Mouse (Mus musculus) forebrain, postnatal 0 days (tissue): ENCODE measurements around the gene Slc48a1. TPM values are rescaled to one million over a fixed set of nuclear protein-coding genes. Genes with fewer than 3 reads are reported as not detected.

Experiments
- ATAC-seq: fragments of 200-750 bp; cut with Nextera tagmentation; 2 replicates; pipeline ENCODE4 v1.8.0; 2017; ENCODE audit warnings: mild to moderate bottlenecking, moderate library complexity
- DNase-seq: peaks from one replicate; pipeline ENCODE4 v3.0.0-alpha.2; 2015
- H3K27ac ChIP-seq: fragments of 300-500 bp; sonication (generic); 2 replicates; pipeline ENCODE4 v1.5.1; 2014; ENCODE audit warnings: low read depth, mild to moderate bottlenecking, antibody characterized with exemption, low read length, moderate library complexity, mixed read lengths
- H3K27me3 ChIP-seq: fragments of 300-500 bp; sonication (generic); 2 replicates; pipeline ENCODE4 v1.6.1; 2014; ENCODE audit warnings: mild to moderate bottlenecking, low read length, mixed read lengths; ENCODE audit not compliant: insufficient read depth
- H3K36me3 ChIP-seq: fragments of 300-500 bp; sonication (generic); 2 replicates; pipeline ENCODE4 v1.6.1; 2014; ENCODE audit warnings: mild to moderate bottlenecking, moderate library complexity; ENCODE audit not compliant: insufficient read depth
- H3K4me1 ChIP-seq: fragments of 300-500 bp; sonication (generic); 2 replicates; pipeline ENCODE4 v1.6.1; 2014; ENCODE audit warnings: antibody characterized with exemption; ENCODE audit not compliant: insufficient read depth
- H3K4me2 ChIP-seq: fragments of 300-500 bp; sonication (generic); 2 replicates; pipeline ENCODE4 v1.6.1; 2014; ENCODE audit warnings: low read depth, mild to moderate bottlenecking, moderate library complexity
- H3K4me3 ChIP-seq: fragments of 300-500 bp; sonication (generic); 2 replicates; pipeline ENCODE4 v1.5.1; 2014; ENCODE audit warnings: low read depth, low read length, mixed read lengths
- H3K9ac ChIP-seq: fragments of 300-500 bp; sonication (generic); 2 replicates; pipeline ENCODE4 v1.6.1; 2014; ENCODE audit warnings: mild to moderate bottlenecking
- H3K9me3 ChIP-seq: fragments of 300-500 bp; sonication (generic); 2 replicates; pipeline ENCODE4 v1.6.1; 2016; ENCODE audit warnings: low read length
- CTCF ChIP-seq: sonication (generic); IDR thresholded peaks from 2 replicates; pipeline ENCODE4 v1.5.1; 2016; ENCODE audit warnings: antibody characterized with exemption, control low read depth, low read depth
- WGBS: fragments of 180-500 bp; shearing (Covaris S2); extraction: QIAGEN DNeasy Blood & Tissue Kit; methylation state at CpG from one replicate; pipeline ENCODE4 v1.1.7; 2014; 5-methylcytosine and 5-hydroxymethylcytosine counted together
- polyA plus RNA-seq: library from polyadenylated mRNA; unstranded; fragments of >200 nt; fragmentation: Nextera tagmentation; extraction: Ambion mirVana; gene quantifications from 2 replicates; pipeline ENCODE4 v1.2.1, GENCODE M21; 2015
- total RNA-seq: library from RNA; depleted of rRNA; stranded (reverse); fragments of >200 nt; gene quantifications from 2 replicates; pipeline ENCODE4 v1.2.3, GENCODE M21; 2014

Gene Slc48a1
- total and polyA plus RNA-seq, 2 experiments from 2014 or later = 56.4 to 135 TPM

- peak overlapping the region; percentile 29 for H3K27ac ChIP-seq
- no peaks in the 10 kb centered on the region for H3K9me3 ChIP-seq
- peak; percentile 87 for ATAC-seq
- 43% methylated on average over 6 of the region's 6 CpGs for whole genome bisulfite sequencing
- H3K4me3 ChIP-seq = no peak overlapping the region
- no peak overlapping the region for H3K9ac ChIP-seq
- peaks cover 8% of the 10 kb centered on the region for H3K4me1 ChIP-seq
- no peak for TF ChIP-seq CTCF
- DNase-seq = peak; percentile 76
- no peaks in the 10 kb centered on the region for H3K27me3 ChIP-seq
- no peak overlapping the region for H3K4me2 ChIP-seq
- peaks cover 34% of the 10 kb centered on the region for H3K36me3 ChIP-seq
Observed at GRCm38 (mm10) chr15:97812126-97812525, 33.8 kb downstream of the Slc48a1 start.

DNA sequence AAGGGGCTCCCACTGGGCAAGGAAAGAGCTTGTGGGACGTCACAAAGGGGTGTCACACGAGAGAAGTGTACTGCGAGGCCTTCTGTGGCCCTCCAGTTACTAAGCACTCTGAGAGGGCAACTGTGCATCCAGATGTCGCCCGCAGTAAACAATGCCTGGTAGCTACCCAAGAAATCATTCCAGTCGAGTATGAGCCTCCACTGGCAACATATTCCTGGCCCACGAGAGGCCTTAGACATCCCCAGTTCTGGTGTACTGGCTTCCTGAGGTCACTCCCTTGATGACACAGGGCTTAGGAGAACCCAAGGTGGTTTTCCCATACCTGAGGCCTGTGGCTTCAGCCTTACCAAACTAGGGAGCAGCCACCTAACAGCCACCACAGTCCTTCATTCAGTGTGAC is 34.6 kb downstream of the Slc48a1 start:
- Histone ChIP-seq H3K9ac (no peak overlapping the region), H3K27me3 (no peaks in the 10 kb centered on the region), H3K36me3 (peaks cover 26% of the 10 kb centered on the region), H3K4me3 (no peak overlapping the region), H3K4me1 (peaks cover 8% of the 10 kb centered on the region), H3K27ac (no peak overlapping the region; the same call in 1 of the 2 replicates), H3K9me3 (no peaks in the 10 kb centered on the region), H3K4me2 (no peak overlapping the region)
- 42% methylated on average over 7 of the region's 7 CpGs for WGBS
- ATAC-seq (no peak), DNase-seq (no peak)
- no peak for TF ChIP-seq CTCF

DNA sequence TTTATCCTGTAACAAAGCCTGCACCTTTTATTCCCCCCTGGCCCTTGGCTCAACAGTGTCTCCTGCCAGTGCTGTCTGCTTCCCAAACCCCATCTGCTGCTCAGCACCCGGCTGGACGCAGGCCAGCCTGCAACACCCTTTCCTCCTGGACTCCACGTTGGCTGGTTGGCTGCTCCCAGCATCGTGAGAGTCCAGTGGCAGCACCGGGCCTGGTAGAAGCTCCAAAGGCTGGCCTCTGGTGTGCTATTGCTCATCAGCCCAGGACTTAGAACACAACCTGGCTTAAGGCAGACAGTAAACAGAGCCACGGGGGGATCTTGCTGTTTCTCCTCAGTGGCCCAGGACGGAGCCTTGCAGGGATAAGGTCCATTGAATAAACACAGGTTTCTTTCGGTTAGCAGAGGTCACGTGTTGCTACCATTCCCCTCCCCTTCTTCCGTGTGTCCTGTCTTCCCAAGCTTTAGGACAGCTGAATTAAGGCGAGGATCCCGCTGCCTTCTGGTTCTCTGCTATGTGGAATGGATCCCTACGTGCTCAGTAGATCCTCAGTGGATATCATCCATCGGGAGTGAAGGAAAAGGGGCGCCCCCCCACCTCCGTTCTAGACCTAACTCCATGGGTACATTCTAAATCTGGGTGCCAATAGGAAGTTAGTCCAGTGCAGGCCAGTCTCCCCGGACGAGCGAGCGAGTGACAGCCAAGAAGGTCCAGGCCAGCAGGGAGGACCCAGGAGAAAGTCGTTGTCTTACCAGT is 35.3 kb downstream of the Slc48a1 start:
- ATAC-seq = no peak
- Histone ChIP-seq H3K4me2 (no peak overlapping the region), H3K4me3 (no peak overlapping the region), H3K4me1 (peaks cover 8% of the 10 kb centered on the region), H3K27ac (no peak overlapping the region), H3K9ac (0 out of 2 replicates have a peak overlapping the region, but pooled peaks have one; percentile 14), H3K9me3 (no peaks in the 10 kb centered on the region), H3K36me3 (peaks cover 19% of the 10 kb centered on the region), H3K27me3 (no peaks in the 10 kb centered on the region)
- WGBS = 49% methylated on average over 21 of the region's 21 CpGs
- TF ChIP-seq CTCF = no peak
- DNase-seq = no peak

DNA sequence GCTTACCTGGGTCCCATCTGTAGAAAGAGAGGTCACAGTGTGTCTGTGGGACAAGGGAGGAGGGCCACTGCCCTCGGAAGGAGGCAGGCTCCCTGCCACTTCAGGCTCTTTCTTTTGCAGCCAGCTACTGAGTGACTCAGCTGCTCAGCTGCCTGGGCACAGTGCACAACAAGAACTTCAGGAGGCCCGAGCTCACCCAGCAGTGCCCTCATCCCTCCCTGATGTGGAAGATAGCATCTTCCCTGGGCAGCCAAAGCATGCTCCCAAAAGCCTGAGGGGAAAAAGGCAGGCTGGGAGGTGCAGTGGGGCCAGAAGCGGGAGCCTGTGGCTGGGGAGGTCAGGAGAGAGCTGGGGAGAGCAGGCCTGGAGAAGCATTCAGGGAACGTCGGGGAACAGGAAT is 36.4 kb downstream of the Slc48a1 start:
- H3K27me3 ChIP-seq = no peaks in the 10 kb centered on the region
- TF ChIP-seq CTCF = no peak
- H3K27ac ChIP-seq = 0 out of 2 replicates have a peak overlapping the region, but pooled peaks have one; percentile 9
- WGBS = 66% methylated on average over 5 of the region's 5 CpGs
- peaks cover 8% of the 10 kb centered on the region for H3K4me1 ChIP-seq
- ATAC-seq (no peak), DNase-seq (no peak)
- no peak overlapping the region for H3K4me2 ChIP-seq
- H3K4me3 ChIP-seq = no peak overlapping the region
- no peak overlapping the region for H3K9ac ChIP-seq
- H3K36me3 ChIP-seq = peaks cover 8% of the 10 kb centered on the region
- no peaks in the 10 kb centered on the region for H3K9me3 ChIP-seq

GRCm38 (mm10) chr15:97815254-97815653 is 36.9 kb downstream of the Slc48a1 start:
- no peak overlapping the region for H3K9ac ChIP-seq
- H3K9me3 ChIP-seq = no peaks in the 10 kb centered on the region
- H3K27ac ChIP-seq = no peak overlapping the region
- 94% methylated on average over 4 of the region's 4 CpGs for WGBS
- H3K36me3 ChIP-seq = peaks cover 4% of the 10 kb centered on the region
- no peaks in the 10 kb centered on the region for H3K27me3 ChIP-seq
- ATAC-seq = no peak
- H3K4me3 ChIP-seq = no peak overlapping the region
- peaks cover 8% of the 10 kb centered on the region for H3K4me1 ChIP-seq
- no peak overlapping the region for H3K4me2 ChIP-seq
- no peak for DNase-seq
- no peak for TF ChIP-seq CTCF

DNA sequence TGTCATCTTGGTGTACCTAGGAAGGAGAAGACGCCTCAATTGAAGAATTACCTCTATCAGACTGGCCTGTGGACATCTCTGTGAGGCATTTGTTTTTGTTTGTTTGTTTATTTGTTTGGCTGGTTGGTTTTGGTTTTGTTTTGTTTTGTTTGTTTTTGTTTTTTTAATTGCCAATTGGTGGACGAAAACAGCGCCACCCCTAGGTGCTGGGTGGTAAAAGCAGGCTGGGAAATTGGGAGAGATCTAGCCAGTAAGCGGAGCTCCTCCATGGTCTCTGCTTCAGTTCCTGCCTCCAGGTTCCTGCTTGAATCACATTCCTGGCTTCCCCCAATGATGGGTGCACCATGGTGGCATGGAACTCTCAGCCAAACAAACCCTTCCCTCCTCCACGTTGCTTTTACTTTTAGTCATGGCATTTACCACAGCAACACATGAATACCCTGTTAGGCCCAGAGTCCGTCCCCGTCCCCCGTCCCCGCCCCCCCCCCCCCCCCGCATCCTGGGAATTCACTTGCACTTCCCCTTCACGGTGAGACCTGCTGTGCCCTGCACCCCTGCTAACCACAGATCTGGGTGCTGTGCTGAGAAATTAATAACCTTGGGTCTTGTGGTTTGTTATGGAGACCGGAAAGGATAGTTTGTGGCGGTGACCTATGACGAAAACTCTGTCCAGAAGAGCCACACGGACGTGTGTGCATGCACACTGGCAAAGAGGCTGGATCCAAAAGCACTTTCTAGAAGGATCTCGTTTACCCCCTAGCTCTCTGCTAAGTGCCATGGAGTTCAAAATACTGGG is 38.1 kb downstream of the Slc48a1 start:
- ATAC-seq (no peak), DNase-seq (no peak)
- WGBS = 93% methylated on average over 17 of the region's 17 CpGs
- Histone ChIP-seq H3K4me3 (no peak overlapping the region), H3K4me2 (no peak overlapping the region), H3K27ac (no peak overlapping the region), H3K9me3 (no peaks in the 10 kb centered on the region), H3K4me1 (peaks cover 8% of the 10 kb centered on the region), H3K36me3 (no peaks in the 10 kb centered on the region), H3K9ac (no peak overlapping the region), H3K27me3 (no peaks in the 10 kb centered on the region)
- TF ChIP-seq CTCF = peak; percentile 15; the same call in 1 of the 2 replicates

GRCm38 (mm10) chr15:97819937-97820336 is 41.6 kb downstream of the Slc48a1 start:
- DNase-seq (no peak), ATAC-seq (no peak)
- no peak for TF ChIP-seq CTCF
- H3K4me3 ChIP-seq = no peak overlapping the region
- no peak overlapping the region for H3K27ac ChIP-seq
- H3K4me2 ChIP-seq = no peak overlapping the region
- H3K36me3 ChIP-seq = no peaks in the 10 kb centered on the region; the same call in 1 of the 2 replicates
- H3K4me1 ChIP-seq = peaks cover 22% of the 10 kb centered on the region
- H3K9me3 ChIP-seq = no peaks in the 10 kb centered on the region
- no peak overlapping the region for H3K9ac ChIP-seq
- 86% methylated on average over 9 of the region's 9 CpGs for WGBS
- no peaks in the 10 kb centered on the region for H3K27me3 ChIP-seq
